Mouse (Mus musculus): ENCODE data around the gene Gabarapl1. TPM values are rescaled to one million over a fixed set of nuclear protein-coding genes. Genes with fewer than 3 reads are reported as not detected.

Gabarapl1 gene
- total RNA-seq, 2 experiments from 2014 or later = 149 to 199 TPM

GRCm38 (mm10) chr6:129534627-129535190 lies 1.7 kb downstream of the Gabarapl1 start:
- peak in 1 of 2 experiments; percentile 51 for DNase-seq

DNA sequence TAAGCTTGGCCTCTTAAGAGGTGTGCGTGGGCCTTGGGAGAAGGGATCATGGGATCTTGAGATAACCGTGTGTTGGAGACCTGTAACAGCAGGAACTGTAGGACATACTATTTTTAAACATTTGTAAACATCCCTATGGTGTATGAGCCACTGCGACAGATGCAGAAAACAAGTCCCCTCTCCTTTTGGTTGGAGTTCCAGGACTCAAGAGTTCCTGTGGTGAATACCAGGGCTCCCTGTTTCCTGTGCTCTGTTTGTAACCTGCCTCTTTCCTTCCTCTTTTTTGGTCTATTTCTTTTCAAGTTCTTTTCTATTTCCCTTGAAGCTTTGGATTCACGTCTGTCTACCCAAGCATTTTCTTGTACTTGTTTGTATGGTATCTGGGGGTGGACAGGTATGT lies 2.8 kb downstream of the Gabarapl1 start:
- DNase-seq = no peak

- no peak for DNase-seq
Observed at GRCm38 (mm10) chr6:129538555-129538954, 5.6 kb downstream of the Gabarapl1 start.

GRCm38 (mm10) chr6:129541931-129542330 lies 9.0 kb downstream of the Gabarapl1 start:
- DNase-seq = no peak

DNA sequence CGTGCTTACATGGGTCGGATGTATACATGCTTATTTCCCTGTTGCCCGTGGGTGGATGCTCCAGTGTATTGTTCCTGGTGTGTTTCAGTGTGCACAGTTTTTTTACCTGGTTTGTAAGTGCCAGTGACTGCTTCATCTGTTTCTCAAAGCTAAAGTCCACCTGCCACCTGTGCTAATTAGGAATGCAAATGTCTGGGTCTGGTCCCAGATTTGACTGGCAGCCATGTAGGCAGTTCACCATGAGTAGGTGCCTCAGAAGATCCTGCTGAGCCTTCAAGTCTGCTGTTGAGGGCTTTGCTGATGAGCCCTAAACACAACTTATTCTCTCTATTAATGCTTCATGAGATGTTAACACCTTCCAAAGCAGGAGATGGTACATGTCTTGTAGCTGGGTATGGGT lies 9.6 kb downstream of the Gabarapl1 start:
- DNase-seq = no peak

GRCm38 (mm10) chr6:129543709-129544606 lies 11.0 kb downstream of the Gabarapl1 start:
- DNase-seq = peak; percentile 65 to 83

GRCm38 (mm10) chr6:129547277-129547676 lies 14.3 kb downstream of the Gabarapl1 start:
- no peak for DNase-seq

DNA sequence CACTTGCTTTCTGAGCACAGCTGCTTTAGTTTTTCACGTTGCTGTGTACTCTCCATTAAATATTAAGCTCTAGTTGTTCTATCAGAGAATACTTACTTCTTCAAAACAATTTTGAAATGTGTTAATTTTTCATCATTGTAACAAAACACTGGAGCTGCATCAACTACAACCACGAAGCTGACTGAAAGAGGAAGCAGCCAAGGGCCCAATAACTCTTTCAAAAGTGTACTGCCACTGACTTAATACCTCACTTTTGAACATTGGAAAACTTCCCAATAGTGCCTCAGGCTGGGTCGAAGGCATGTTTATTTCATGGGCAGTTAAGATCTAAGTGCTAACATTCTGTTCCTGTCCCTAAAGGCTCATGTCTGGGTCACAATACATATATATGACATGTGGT lies 15.0 kb downstream of the Gabarapl1 start:
- DNase-seq = no peak

GRCm38 (mm10) chr6:129557298-129558023 lies 24.5 kb downstream of the Gabarapl1 start:
- DNase-seq = no peak

- DNase-seq = peak; percentile 59 to 86
Observed at GRCm38 (mm10) chr6:129558946-129559640, 26.1 kb downstream of the Gabarapl1 start.

GRCm38 (mm10) chr6:129559641-129560027 lies 26.7 kb downstream of the Gabarapl1 start:
- DNase-seq = no peak

- DNase-seq = no peak
Observed at GRCm38 (mm10) chr6:129565257-129565656, 32.3 kb downstream of the Gabarapl1 start.

- DNase-seq = no peak
Observed at GRCm38 (mm10) chr6:129575315-129575714, 42.4 kb downstream of the Gabarapl1 start.

DNA sequence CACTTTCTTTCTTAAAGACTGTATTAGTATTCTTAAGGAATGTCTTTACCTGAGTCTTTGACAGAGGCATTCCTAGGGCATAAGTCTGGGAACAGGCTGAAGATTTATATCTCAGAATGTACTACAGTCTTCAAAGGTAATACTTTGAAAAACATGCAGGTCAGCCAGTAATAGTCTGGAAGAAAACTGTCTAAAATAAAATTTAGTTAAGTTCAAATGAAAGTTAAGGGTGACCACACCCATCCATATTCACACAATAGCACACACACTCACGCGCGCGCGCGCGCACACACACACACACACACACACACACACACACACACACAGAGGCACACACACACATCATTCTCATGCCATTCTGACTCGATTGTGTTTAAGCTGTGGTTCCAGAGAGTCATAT lies 44.6 kb downstream of the Gabarapl1 start, which contains the start of gene Klre1:
TSS of gene Klre1 (plus strand) at position 301 of the 400 bp plus-strand sequence.
- no peak for DNase-seq

DNA sequence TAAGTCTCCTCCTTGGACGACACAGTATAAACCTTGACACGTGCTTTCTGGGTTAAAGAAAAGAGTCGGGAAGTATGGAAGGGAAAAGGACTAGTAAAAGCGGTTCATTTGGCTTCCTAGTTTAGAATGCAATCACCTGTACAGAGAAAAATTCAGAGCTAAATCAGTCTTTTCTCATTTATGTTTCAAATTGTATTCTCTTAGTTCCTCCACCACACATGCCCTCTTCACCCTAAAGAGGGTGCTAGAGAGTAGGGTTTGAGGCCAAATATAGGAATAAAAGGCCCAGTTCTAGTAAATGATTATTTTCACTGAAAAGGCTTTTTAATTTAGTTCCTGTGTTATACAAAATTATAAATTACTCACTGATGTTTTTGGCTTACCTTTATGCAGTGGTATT lies 48.3 kb downstream of the Gabarapl1 start:
- DNase-seq = no peak

DNA sequence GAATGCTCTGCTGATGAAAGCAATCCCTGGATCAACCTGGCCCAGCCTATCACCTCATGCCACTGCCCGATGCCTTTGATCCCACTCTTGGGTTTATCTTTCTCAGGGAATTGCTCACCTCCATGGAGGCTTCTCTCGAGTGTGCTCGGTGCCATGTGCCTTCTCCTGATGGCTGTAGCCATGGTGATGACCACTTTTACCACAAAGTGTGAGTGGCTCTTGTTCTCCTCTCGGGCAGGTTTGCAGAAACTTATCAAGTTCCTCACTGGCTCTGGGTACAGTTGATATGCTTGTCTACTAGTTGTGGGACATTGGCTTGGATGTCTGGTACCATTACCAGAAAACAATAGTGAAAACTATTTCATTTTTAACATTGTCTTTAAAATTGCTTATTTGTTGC lies 48.9 kb downstream of the Gabarapl1 start:
- no peak for DNase-seq

DNA sequence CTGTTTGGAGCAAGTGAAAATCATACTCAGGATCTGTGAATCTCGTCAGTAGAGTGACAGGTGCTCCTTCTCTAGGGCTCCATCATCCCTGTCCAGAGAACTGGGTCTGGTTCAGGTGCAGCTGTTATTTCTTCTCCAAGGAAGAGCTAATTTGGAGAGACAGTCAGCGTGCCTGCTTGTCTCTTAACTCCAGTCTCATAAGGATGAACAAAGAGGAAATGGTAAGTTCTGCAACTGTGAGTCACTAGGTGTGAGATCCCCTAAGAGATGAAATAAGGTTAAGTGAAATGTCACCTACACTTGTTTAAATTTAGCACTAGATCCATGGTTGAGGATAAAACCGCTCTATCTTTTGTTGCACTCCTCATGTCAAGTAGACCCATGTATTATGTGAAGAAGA lies 50.1 kb downstream of the Gabarapl1 start:
- no peak for DNase-seq

- no peak for DNase-seq
Observed at GRCm38 (mm10) chr6:129591508-129591907, 58.5 kb downstream of the Gabarapl1 start, which contains the start of gene Klrd1. Klrd1 (plus strand) TSS chr6:129591782.
